Mouse (Mus musculus) erythroblast, embryonic 14.5 days (primary cell): ENCODE results near the gene Suz12. TPM values are rescaled to one million over a fixed set of nuclear protein-coding genes. Genes with fewer than 3 reads are reported as not detected.

Experiments used
- H3K27me3 ChIP-seq: 2 replicates; pipeline ENCODE4 v1.6.1; 2012; ENCODE audit warnings: inconsistent platforms; ENCODE audit not compliant: control insufficient read depth
- H3K36me3 ChIP-seq: 2 replicates; pipeline ENCODE4 v1.6.1; 2012; ENCODE audit warnings: mild to moderate bottlenecking, inconsistent platforms; ENCODE audit not compliant: control insufficient read depth
- H3K4me1 ChIP-seq: 2 replicates; pipeline ENCODE4 v1.6.1; 2012; ENCODE audit warnings: inconsistent platforms; ENCODE audit not compliant: control insufficient read depth
- H3K4me3 ChIP-seq: replicated peaks from 2 replicates; pipeline ENCODE3; 2012; ENCODE audit warnings: moderate library complexity, mild to moderate bottlenecking, inconsistent platforms
- H3K9me3 ChIP-seq: 2 replicates; pipeline ENCODE4 v1.6.1; 2012; ENCODE audit warnings: low read length, inconsistent platforms, mixed read lengths; ENCODE audit not compliant: control insufficient read depth
- GATA1 ChIP-seq: IDR thresholded peaks from 2 replicates; pipeline ENCODE4 v1.6.1; 2012; ENCODE audit warnings: low read length, inconsistent platforms, mixed read lengths
- TAL1 ChIP-seq: IDR thresholded peaks from 3 replicates; pipeline ENCODE4 v1.6.1; 2012; ENCODE audit warnings: low read length, inconsistent platforms, mixed read lengths
- polyA plus RNA-seq: library from polyadenylated mRNA; stranded (reverse); fragments of >175 nt; gene quantifications from 2 replicates; pipeline ENCODE4 v1.2.3, GENCODE M21; 2012

Gene Suz12
- polyA plus RNA-seq, 1 experiment: 1.1 TPM

- TF ChIP-seq GATA1: peak; percentile 96
- peak; percentile 68 for TF ChIP-seq TAL1
Observed at GRCm38 (mm10) chr11:80080826-80081728, 88.2 kb downstream of the Suz12 start, which contains the start of gene Crlf3. Gene Crlf3, minus strand, starts transcription at chr11:80080991.

GRCm38 (mm10) chr11:80081786-80082319 is 88.9 kb downstream of the Suz12 start:
- H3K4me1 ChIP-seq: peaks cover 68% of the 10 kb centered on the region

More at GRCm38 (mm10) chr11:80080826-80081728, 88.2 kb downstream of the Suz12 start, which contains the start of gene Crlf3:
- no peaks in the 10 kb centered on the region for H3K27me3 ChIP-seq
- H3K4me3 ChIP-seq: peak within 1 kb of the TSS; percentile 99
- peaks cover 42% of the 10 kb centered on the region for H3K36me3 ChIP-seq
- H3K4me1 ChIP-seq: peaks cover 71% of the 10 kb centered on the region
- H3K9me3 ChIP-seq: peaks cover 6% of the 10 kb centered on the region

More at GRCm38 (mm10) chr11:80081786-80082319, 88.9 kb downstream of the Suz12 start:
- TF ChIP-seq GATA1 (no peak), TAL1 (no peak)
- Histone ChIP-seq H3K4me3 (peak overlapping the region; percentile 99), H3K9me3 (peaks cover 6% of the 10 kb centered on the region), H3K36me3 (peaks cover 35% of the 10 kb centered on the region), H3K27me3 (no peaks in the 10 kb centered on the region)

Other genes with a start within 250 kb of the Suz12 start
- gene Utp6, start 30.7 kb upstream of the Suz12 start, polyA plus RNA-seq: 0.19 and 0.37 TPM in 2 replicates
- gene Crlf3, start 87.9 kb downstream of the Suz12 start, polyA plus RNA-seq: 4.8 TPM in 2 replicates
- 0.20 and 0.47 TPM in 2 replicates for gene Atad5, start 96.3 kb downstream of the Suz12 start, polyA plus RNA-seq
- not detected in 2 replicates for gene Tefm, start 149.1 kb downstream of the Suz12 start, polyA plus RNA-seq
- gene Adap2, start 161.0 kb downstream of the Suz12 start, polyA plus RNA-seq: not detected in 2 replicates
- gene Rnf135, start 190.7 kb downstream of the Suz12 start, polyA plus RNA-seq: 0.03 TPM in 1 of 2 replicates, not detected in the other
- 0.09 and 0.19 TPM in 2 replicates for gene Rhot1, start 215.9 kb downstream of the Suz12 start, polyA plus RNA-seq